Mouse (Mus musculus): ENCODE data around the gene Rxfp2.

DNA sequence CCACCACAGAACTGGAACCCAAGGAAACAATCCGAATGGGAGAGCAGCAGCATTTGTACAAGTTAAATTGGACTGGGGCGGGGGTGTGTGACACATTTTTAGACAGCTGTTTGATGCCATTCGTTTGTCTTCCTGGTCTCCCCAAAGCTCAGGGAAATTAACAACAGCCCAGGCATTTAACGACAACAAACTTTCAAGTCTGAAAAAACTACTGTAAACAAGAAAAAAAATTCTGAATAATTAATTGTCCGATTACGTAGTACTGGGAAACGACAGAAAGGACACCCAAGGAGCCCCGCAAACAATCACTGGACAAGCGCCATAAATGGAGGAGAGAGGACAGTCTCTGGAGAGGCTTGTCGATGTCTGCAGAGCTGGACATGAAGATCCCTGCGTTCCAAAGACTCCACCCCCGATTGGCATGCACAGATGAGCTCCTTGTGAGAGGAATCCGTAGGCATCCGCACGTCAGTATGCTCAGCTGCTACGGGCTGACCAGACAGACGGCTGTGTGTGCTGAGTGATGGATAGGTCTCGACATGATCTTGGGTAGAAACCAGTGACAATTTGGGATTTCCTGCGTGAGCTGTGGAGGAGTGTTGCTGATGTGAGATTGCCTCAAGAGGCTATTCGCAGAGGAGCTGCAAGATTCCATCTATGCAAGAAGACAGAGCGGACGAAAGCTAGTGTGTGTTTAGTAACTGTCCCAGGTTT, 21.0 kb upstream of the Rxfp2 start:
- TF ChIP-seq CTCF (IDR thresholded peaks at IDR 0.05; ENCODE audit: borderline replicate concordance, insufficient read depth, low read length) = no peak
- no peak for TF ChIP-seq POLR2A (IDR thresholded peaks at IDR 0.05; ENCODE audit: low read depth, low read length)
